Comparison of ENCODE assay signal across 19 mouse cellular contexts in the genomic region with DNA sequence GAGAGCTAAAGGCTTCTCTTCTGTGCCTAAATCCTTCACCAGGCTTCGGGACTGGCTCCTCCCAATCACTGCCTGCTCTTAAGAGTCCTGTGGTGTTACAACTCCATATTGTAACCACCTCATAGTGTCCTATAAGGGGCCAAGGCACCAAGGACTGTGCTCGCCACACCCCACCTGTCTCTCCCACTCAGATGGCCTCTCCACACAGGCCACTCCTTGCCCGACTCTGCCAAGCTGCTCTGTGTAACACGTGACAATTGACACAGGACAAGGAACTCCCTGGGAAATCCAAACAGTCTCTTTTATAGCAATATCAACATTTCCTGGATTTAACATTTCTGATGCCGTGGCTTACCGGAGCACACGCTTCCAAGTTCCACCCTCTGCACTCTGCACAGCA.
A peak's percentile ranks its signal among the peaks of the same experiment; 100 is the strongest.
DNase-seq lines count a peak whose midpoint lies in the region; ATAC-seq and TF ChIP-seq lines count a peak whose summit lies in the region.
"Had no signal": no experiment of that assay in that cellular context is flagged by ENCODE, and none has a peak within 500 bp of the region (broad histone marks: within the 10 kb centered on the region; RNA-seq: fewer than 3 reads in every experiment).

No protein-coding gene starts in this region.

- no peak overlapping the region for H3K4me3 ChIP-seq in layer of hippocampus, adult 2 months
- no peak overlapping the region for H3K4me3 ChIP-seq in intestine, embryonic 15.5 days (replicated peaks)
- H3K4me3 ChIP-seq in lung, postnatal 0 days (ENCODE audit: low read depth, low read length), result no peak overlapping the region
- no peak overlapping the region for H3K4me3 ChIP-seq in stomach, postnatal 0 days (ENCODE audit: low read depth, low read length)
- H3K4me3 ChIP-seq: embryonic facial prominence, embryonic 12.5 days; forebrain, embryonic 12.5 days; hindbrain, embryonic 13.5 days; midbrain, embryonic 12.5 days; neural tube, embryonic 15.5 days had no signal

- no peak for DNase-seq in layer of hippocampus, adult 2 months (ENCODE audit: low spot score in 2 of 2)
- no peak for DNase-seq in layer of hippocampus, adult 9-11 months
- peak; percentile 77 for DNase-seq in lung, postnatal 0 days (ENCODE audit: low spot score)
- DNase-seq in stomach, postnatal 0 days (ENCODE audit: low spot score), result peak; percentile 76
- DNase-seq in urinary bladder, adult 2 months (ENCODE audit: low spot score), result no peak
- DNase-seq in layer of hippocampus, adult 9-10 months (ENCODE audit: low spot score), result no peak
- DNase-seq: B cell, adult 2 months; cerebellum, postnatal 25 days; heart, adult 18-20 months; kidney, adult 2 months; left cerebral cortex, postnatal 4 days; thymus, postnatal 25 days had no signal

- WGBS in intestine, embryonic 15.5 days, result 34% methylated on average over 7 of the region's 7 CpGs
- WGBS in lung, postnatal 0 days, result 26% methylated on average over 7 of the region's 7 CpGs
- 27% methylated on average over 7 of the region's 7 CpGs for WGBS in stomach, postnatal 0 days

- H3K4me1 ChIP-seq in intestine, embryonic 15.5 days (replicated peaks), result peaks cover 68% of the 10 kb centered on the region
- peaks cover 42% of the 10 kb centered on the region for H3K4me1 ChIP-seq in lung, postnatal 0 days (ENCODE audit: insufficient read depth, low read depth, low read length)
- H3K4me1 ChIP-seq in stomach, postnatal 0 days (replicated peaks; ENCODE audit: control insufficient read depth, insufficient read depth), result peaks cover 22% of the 10 kb centered on the region

- no peak for TF ChIP-seq CTCF in layer of hippocampus, adult 2 months (conservative IDR thresholded peaks at IDR 0.05)
- no peak for TF ChIP-seq CTCF in lung, postnatal 0 days (IDR thresholded peaks at IDR 0.05)
- TF ChIP-seq CTCF in stomach, postnatal 0 days (IDR thresholded peaks at IDR 0.05; ENCODE audit: low read depth), result no peak

- peak overlapping the region; percentile 34 for H3K4me2 ChIP-seq in intestine, embryonic 15.5 days (replicated peaks)
- H3K4me2 ChIP-seq in lung, postnatal 0 days (replicated peaks; ENCODE audit: low read depth, low read length), result no peak overlapping the region; the same call in 1 of the 2 replicates
- H3K4me2 ChIP-seq in stomach, postnatal 0 days (replicated peaks; ENCODE audit: low read depth), result peak overlapping the region; percentile 38
- H3K4me2 ChIP-seq: embryonic facial prominence, embryonic 12.5 days; forebrain, embryonic 12.5 days; hindbrain, embryonic 13.5 days; midbrain, embryonic 12.5 days; neural tube, embryonic 15.5 days had no signal

- H3K9ac ChIP-seq in intestine, embryonic 15.5 days, result no peak overlapping the region
- H3K9ac ChIP-seq in lung, postnatal 0 days (replicated peaks; ENCODE audit: low read depth), result no peak overlapping the region
- no peak overlapping the region for H3K9ac ChIP-seq in stomach, postnatal 0 days (ENCODE audit: low read length)
- H3K9ac ChIP-seq: embryonic facial prominence, embryonic 12.5 days; forebrain, embryonic 12.5 days; hindbrain, embryonic 13.5 days; midbrain, embryonic 12.5 days; neural tube, embryonic 15.5 days had no signal

- no peaks in the 10 kb centered on the region for H3K36me3 ChIP-seq in intestine, embryonic 15.5 days
- no peaks in the 10 kb centered on the region for H3K36me3 ChIP-seq in lung, postnatal 0 days (ENCODE audit: insufficient read depth, low read length)
- H3K36me3 ChIP-seq in stomach, postnatal 0 days (ENCODE audit: control insufficient read depth, insufficient read depth, low read length), result no peaks in the 10 kb centered on the region; the same call in 1 of the 2 replicates
- H3K36me3 ChIP-seq: embryonic facial prominence, embryonic 12.5 days; hindbrain, embryonic 13.5 days; midbrain, embryonic 12.5 days; neural tube, embryonic 15.5 days had no signal

- ATAC-seq in intestine, embryonic 15.5 days, result peak; percentile 92
- peak; percentile 89 for ATAC-seq in lung, postnatal 0 days
- peak; percentile 89 for ATAC-seq in stomach, postnatal 0 days (ENCODE audit: low FRiP score, low TSS enrichment)
- ATAC-seq: Patski had no signal

- no peak for TF ChIP-seq EP300 in lung, postnatal 0 days (IDR thresholded peaks at IDR 0.05)
- TF ChIP-seq EP300 in stomach, postnatal 0 days (optimal IDR thresholded peaks at IDR 0.05), result no peak

- no peaks in the 10 kb centered on the region for H3K27me3 ChIP-seq in intestine, embryonic 15.5 days (replicated peaks)
- no peaks in the 10 kb centered on the region for H3K27me3 ChIP-seq in lung, postnatal 0 days (replicated peaks; ENCODE audit: insufficient read depth, low read length)
- H3K27me3 ChIP-seq in stomach, postnatal 0 days (ENCODE audit: control insufficient read depth, insufficient read depth, low read length), result no peaks in the 10 kb centered on the region
- H3K27me3 ChIP-seq: embryonic facial prominence, embryonic 12.5 days; hindbrain, embryonic 13.5 days; neural tube, embryonic 15.5 days; Patski had no signal

- H3K27ac ChIP-seq in layer of hippocampus, adult 2 months, result peak overlapping the region; percentile 55; the same call in 1 of the 2 replicates
- peak overlapping the region; percentile 41 for H3K27ac ChIP-seq in intestine, embryonic 15.5 days
- H3K27ac ChIP-seq in lung, postnatal 0 days (ENCODE audit: low read length), result peak overlapping the region; percentile 48
- H3K27ac ChIP-seq in stomach, postnatal 0 days (replicated peaks), result peak overlapping the region; percentile 77
- H3K27ac ChIP-seq: embryonic facial prominence, embryonic 12.5 days; forebrain, embryonic 12.5 days; hindbrain, embryonic 13.5 days; midbrain, embryonic 12.5 days; neural tube, embryonic 15.5 days had no signal

- H3K9me3 ChIP-seq in intestine, embryonic 15.5 days, result no peaks in the 10 kb centered on the region
- no peaks in the 10 kb centered on the region for H3K9me3 ChIP-seq in lung, postnatal 0 days (ENCODE audit: low read length)
- H3K9me3 ChIP-seq in stomach, postnatal 0 days (ENCODE audit: control insufficient read depth, low read length), result no peaks in the 10 kb centered on the region
- H3K9me3 ChIP-seq: embryonic facial prominence, embryonic 12.5 days; forebrain, embryonic 12.5 days; hindbrain, embryonic 13.5 days; midbrain, embryonic 12.5 days; neural tube, embryonic 15.5 days had no signal

Comparison
In these comparisons a context has a peak if more than half of its experiments do, and no peak if none do; other contexts are left out.
1. DNase-seq: peak in lung, postnatal 0 days (single experiment) and stomach, postnatal 0 days (single experiment); none in layer of hippocampus, adult 2 months (0 of 2), layer of hippocampus, adult 9-11 months (single experiment), urinary bladder, adult 2 months (single experiment) and layer of hippocampus, adult 9-10 months (single experiment).
2. Peak in every context shown above with its lines, with median percentiles within 50 percentile points of each other: H3K27ac ChIP-seq and ATAC-seq.